Mouse (Mus musculus): ENCODE results near the gene Vmn1r170. TPM values are rescaled to one million over a fixed set of nuclear protein-coding genes. Genes with fewer than 3 reads are reported as not detected.
"Not testable (repeated sequence)": the region's sequence is repeated elsewhere in the genome, so short reads cannot be mapped to it uniquely, and the experiment has no call there.

The Vmn1r170 gene
- not detected in 2 replicates for polyA plus RNA-seq (2012; rRNA removed)

DNA sequence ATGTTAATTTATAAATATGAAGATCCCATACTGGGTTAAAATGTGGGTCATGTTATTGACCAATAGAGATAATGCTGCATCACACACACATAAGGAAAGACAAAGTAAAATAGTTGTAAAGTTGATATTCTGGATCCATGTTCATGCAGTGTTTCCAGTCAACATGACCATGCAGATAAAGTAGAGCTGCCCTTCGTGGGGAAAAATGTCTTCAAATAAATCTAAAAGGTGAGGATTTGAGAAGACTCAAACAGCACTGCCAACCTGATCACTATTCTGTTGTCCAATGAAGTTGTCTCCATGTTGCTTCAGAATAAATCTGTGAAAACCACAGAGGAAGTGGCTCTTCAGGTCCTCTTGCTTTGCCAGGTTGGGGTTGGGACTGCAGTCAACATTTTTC lies at the start of gene Vmn1r170:
Vmn1r170 (plus strand) TSS at position 301 of the 400 bp plus-strand sequence.
- H3K4me1 ChIP-seq (replicated peaks; ENCODE audit: control insufficient read depth, insufficient read depth, low read length); DNase-seq; H3K27me3 ChIP-seq (ENCODE audit: control insufficient read depth, insufficient read depth, low read length); H3K27ac ChIP-seq (ENCODE audit: control insufficient read depth, insufficient read depth, low read length); H3K36me3 ChIP-seq (ENCODE audit: control insufficient read depth, insufficient read depth, low read length); H3K4me3 ChIP-seq (ENCODE audit: control insufficient read depth, insufficient read depth, low read length): not testable (repeated sequence)
- 31% methylated on average over 1 of the region's 1 CpGs for WGBS

DNA sequence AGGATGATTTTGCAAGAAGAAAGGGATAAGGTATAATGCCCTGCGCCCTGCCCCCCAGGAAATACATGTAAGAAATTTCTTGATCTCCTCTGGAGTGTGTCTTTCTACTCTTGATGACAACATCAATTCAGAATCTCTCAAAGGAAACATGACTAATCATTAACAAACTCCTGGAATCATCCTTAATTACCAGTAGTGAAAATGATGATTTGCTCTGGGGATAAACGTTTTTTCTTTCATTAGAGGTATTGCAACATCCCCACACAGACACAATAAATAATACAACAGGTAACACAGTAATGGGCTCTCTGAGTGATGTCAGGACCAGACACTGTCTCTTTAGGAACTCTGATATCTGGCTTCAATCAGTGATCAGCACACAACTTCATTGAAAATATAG lies 30.7 kb upstream of the Vmn1r170 start, which contains the start of gene Vmn1r169:
Vmn1r169 (plus strand) TSS at position 301 of the 400 bp plus-strand sequence.
- not testable (repeated sequence) for H3K4me3 ChIP-seq (ENCODE audit: control insufficient read depth, insufficient read depth, low read length); H3K27ac ChIP-seq (ENCODE audit: control insufficient read depth, insufficient read depth, low read length); H3K4me1 ChIP-seq (replicated peaks; ENCODE audit: control insufficient read depth, insufficient read depth, low read length); H3K36me3 ChIP-seq (ENCODE audit: control insufficient read depth, insufficient read depth, low read length); DNase-seq; H3K27me3 ChIP-seq (ENCODE audit: control insufficient read depth, insufficient read depth, low read length)
- WGBS: 86% methylated on average over 1 of the region's 2 CpGs

DNA sequence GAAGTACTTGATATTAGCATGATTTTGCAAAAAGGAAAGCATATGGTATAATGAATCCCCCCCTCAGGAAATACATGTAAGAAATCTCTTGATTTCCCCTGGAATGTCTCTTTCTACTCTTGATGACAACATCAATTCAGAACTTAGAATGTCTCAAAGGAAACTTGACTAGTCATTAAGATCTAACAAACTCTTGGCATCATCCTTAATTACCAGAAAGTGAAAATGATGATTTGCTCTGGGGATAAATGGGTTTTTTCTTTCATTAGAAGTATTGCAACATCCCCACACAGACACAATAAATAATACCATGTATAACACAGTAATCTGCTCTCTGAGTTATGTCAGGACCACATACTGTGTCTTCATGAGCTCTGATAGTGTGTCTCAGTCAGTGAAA lies 24.4 kb downstream of the Vmn1r170 start, which contains the start of gene Vmn1r171:
Vmn1r171 (plus strand) TSS at position 301 of the 400 bp plus-strand sequence.
- Histone ChIP-seq H3K27me3 (ENCODE audit: control insufficient read depth, insufficient read depth, low read length) (no peaks in the 10 kb centered on the region), H3K36me3 (ENCODE audit: control insufficient read depth, insufficient read depth, low read length) (no peaks in the 10 kb centered on the region), H3K4me3 (ENCODE audit: control insufficient read depth, insufficient read depth, low read length) (no peak within 1 kb of the TSS), H3K27ac (ENCODE audit: control insufficient read depth, insufficient read depth, low read length) (no peak within 1 kb of the TSS), H3K4me1 (replicated peaks; ENCODE audit: control insufficient read depth, insufficient read depth, low read length) (no peaks in the 10 kb centered on the region)
- no peak for TF ChIP-seq CTCF (IDR thresholded peaks at IDR 0.05; ENCODE audit: borderline replicate concordance, control insufficient read depth, extremely low read depth, insufficient read depth, low read length, poor library complexity)
- TF ChIP-seq POLR2A (IDR thresholded peaks at IDR 0.05; ENCODE audit: control insufficient read depth, extremely low read depth, insufficient read depth, low read length, poor library complexity): no peak
- DNase-seq: no peak

Other genes with a start within 250 kb of the Vmn1r170 start
- 0.15 TPM in 1 of 2 replicates, not detected in the other for gene Nlrp5, start 220.3 kb upstream of the Vmn1r170 start, polyA plus RNA-seq (2012; rRNA removed)
- not detected in 2 replicates for gene Vmn1r167, start 99.0 kb upstream of the Vmn1r170 start, polyA plus RNA-seq (2012; rRNA removed)
- gene Vmn1r168, start 66.4 kb upstream of the Vmn1r170 start, polyA plus RNA-seq (2012; rRNA removed): not detected in 2 replicates
- not detected in 2 replicates for gene Vmn1r169, start 30.6 kb upstream of the Vmn1r170 start, polyA plus RNA-seq (2012; rRNA removed)
- not detected in 2 replicates for gene Vmn1r171, start 24.5 kb downstream of the Vmn1r170 start, polyA plus RNA-seq (2012; rRNA removed)
- gene Vmn1r172, start 52.1 kb downstream of the Vmn1r170 start, polyA plus RNA-seq (2012; rRNA removed): not detected in 2 replicates
- not detected in 2 replicates for gene Vmn1r173, start 94.5 kb downstream of the Vmn1r170 start, polyA plus RNA-seq (2012; rRNA removed)
- not detected in 2 replicates for gene Vmn1r174, start 146.1 kb downstream of the Vmn1r170 start, polyA plus RNA-seq (2012; rRNA removed)
- gene Vmn1r175, start 204.5 kb downstream of the Vmn1r170 start, polyA plus RNA-seq (2012; rRNA removed): not detected in 2 replicates
- gene Vmn1r176, start 231.2 kb downstream of the Vmn1r170 start, polyA plus RNA-seq (2012; rRNA removed): not detected in 2 replicates

Measured in thymus, adult 2 months (tissue).